Mouse (Mus musculus): Measurements from ENCODE around the gene Arxes1. TPM values are rescaled to one million over a fixed set of nuclear protein-coding genes. Genes with fewer than 3 reads are reported as not detected.
A peak's percentile ranks its signal among the peaks of the same experiment; 100 is the strongest.
"Not testable (repeated sequence)": the region's sequence is repeated elsewhere in the genome, so short reads cannot be mapped to it uniquely, and the experiment has no call there.

The Arxes1 gene
- polyA plus RNA-seq, 1 experiment from 2014 or later, result 47.3 TPM

DNA sequence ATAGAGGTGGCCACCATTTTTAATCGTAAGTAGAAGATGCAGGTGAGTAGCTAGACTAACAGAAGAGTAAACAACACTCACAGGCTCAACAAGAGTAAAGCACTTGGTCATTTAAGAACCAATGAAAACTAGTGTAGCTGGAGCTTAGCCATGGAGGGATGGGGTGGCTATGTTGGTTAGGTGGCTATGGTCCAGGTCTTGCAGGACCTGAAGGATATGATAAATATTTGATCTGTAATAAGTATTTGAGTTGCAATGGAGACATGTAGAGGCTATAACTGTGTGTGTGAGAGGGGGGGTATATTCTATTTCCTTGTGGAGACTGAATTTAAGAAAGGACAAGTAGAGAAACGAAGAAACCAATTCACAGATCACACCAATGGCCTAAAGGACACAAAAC, 18.1 kb downstream of the Arxes1 start:
- 76% methylated on average over 2 of the region's 2 CpGs for WGBS
- no peak overlapping the region for H3K9ac ChIP-seq
- H3K4me3 ChIP-seq, result no peak overlapping the region
- H3K4me2 ChIP-seq (replicated peaks), result no peak overlapping the region
- no peak for ATAC-seq (ENCODE audit: low FRiP score, low read depth)
- H3K9me3 ChIP-seq, result no peaks in the 10 kb centered on the region
- H3K27ac ChIP-seq, result no peak overlapping the region
- H3K27me3 ChIP-seq, result peaks cover 7% of the 10 kb centered on the region; the same call in 1 of the 2 replicates
- H3K36me3 ChIP-seq, result no peaks in the 10 kb centered on the region
- no peaks in the 10 kb centered on the region for H3K4me1 ChIP-seq

DNA sequence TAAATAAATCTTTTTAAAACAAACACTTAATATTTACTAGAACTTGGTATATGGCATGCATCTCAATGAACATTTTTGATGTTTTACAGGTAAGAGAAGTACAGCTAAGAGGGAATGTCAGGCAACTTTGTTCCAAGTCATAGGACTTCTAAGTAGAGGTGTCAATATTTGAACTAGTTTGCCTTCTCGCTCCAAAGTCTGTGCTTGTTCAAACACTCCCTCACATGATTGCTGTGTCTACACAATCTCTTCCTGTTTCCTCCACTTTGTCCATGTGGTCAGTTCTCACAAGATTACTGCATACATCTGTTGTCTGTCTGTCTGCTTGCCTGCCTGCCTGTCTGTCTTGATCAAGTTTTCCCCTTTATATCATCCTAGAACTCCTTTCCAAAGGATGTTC, 27.5 kb downstream of the Arxes1 start:
- no peak for ATAC-seq (ENCODE audit: low FRiP score, low read depth)
- H3K9ac ChIP-seq, result no peak overlapping the region
- H3K36me3 ChIP-seq, result no peaks in the 10 kb centered on the region
- 73% methylated on average over 1 of the region's 1 CpGs for WGBS
- H3K9me3 ChIP-seq, result no peaks in the 10 kb centered on the region
- no peak overlapping the region for H3K4me3 ChIP-seq
- peaks cover 10% of the 10 kb centered on the region; the same call in 1 of the 2 replicates for H3K27me3 ChIP-seq
- no peak overlapping the region for H3K27ac ChIP-seq
- H3K4me2 ChIP-seq (replicated peaks), result no peak overlapping the region
- no peaks in the 10 kb centered on the region for H3K4me1 ChIP-seq

DNA sequence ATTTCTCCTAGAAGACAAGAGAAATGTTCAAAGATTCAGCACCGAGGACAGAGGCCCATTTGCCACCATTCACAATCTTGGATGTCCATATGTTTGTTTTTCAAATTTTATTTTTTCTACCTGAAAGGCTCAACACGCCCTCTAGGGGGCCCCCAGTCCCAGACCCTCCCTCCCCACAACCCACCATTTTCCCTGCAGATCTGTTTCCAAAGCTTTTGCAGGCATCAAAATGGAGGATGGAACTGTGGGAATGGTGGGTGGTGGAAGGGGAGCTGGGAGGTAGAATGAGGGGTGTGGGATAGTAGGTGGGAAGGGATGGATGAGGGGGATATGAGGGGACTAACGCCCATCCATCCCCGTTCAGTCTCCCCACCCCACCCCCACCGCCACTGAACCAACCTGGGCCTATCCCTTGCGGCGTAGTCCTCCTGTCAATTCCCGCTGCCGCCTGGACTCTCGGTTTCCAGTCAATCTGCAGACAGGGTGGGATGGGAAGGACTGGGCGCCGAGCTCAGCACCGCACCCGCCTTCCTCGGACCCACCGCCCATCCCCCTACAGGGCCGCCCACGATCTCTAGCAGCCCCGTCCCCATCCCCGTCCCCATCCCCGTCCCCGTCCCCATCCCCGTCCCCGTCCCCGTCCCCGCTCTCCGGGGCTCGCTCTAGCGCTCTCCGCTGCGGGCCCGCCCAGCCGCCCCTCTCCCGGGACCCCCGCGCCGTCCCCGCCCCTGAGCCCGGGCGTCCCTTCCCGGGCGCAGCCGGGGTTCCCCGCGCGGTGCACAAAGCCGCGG, 34.2 kb downstream of the Arxes1 start:
- H3K27me3 ChIP-seq, H3K27ac ChIP-seq, H3K4me1 ChIP-seq, H3K36me3 ChIP-seq, H3K9me3 ChIP-seq: not testable (repeated sequence)
- Histone ChIP-seq H3K4me3 (peak overlapping the region; percentile 44), H3K4me2 (replicated peaks) (peak overlapping the region; percentile 57), H3K9ac (peak overlapping the region; percentile 39; the same call in 1 of the 2 replicates)
- WGBS, result 6% methylated on average over 6 of the region's 48 CpGs
- peak; percentile 68 for ATAC-seq (ENCODE audit: low FRiP score, low read depth)

DNA sequence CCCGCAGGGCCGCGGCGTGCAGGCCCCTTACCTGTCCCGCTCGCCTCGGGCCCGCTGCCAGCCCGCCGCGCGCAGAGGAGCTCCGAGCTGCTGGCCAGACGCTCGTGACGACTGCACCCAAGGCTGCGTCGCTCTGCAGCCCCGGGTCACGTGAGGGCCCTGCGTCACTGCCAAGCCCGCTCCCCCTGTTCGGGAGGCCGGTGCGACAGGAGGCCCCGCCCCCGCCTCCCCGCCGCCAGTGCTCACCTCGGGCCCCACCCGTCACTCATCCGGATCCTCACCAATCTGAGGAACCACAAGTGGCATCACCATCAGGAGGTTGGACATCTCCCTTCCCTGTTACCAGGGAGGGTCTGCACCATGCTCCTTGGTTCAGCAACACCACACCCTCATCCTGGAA, 34.9 kb downstream of the Arxes1 start, which contains the start of gene Bex2:
Gene Bex2, minus strand, starts transcription at position 217 of the 400 bp plus-strand sequence.
- not testable (repeated sequence) for H3K27ac ChIP-seq, H3K4me1 ChIP-seq, H3K27me3 ChIP-seq, H3K36me3 ChIP-seq, H3K9me3 ChIP-seq
- peak within 1 kb of the TSS; percentile 39; the same call in 1 of the 2 replicates for H3K9ac ChIP-seq
- ATAC-seq (ENCODE audit: low FRiP score, low read depth), result peak; percentile 96
- peak within 1 kb of the TSS; percentile 44 for H3K4me3 ChIP-seq
- H3K4me2 ChIP-seq (replicated peaks), result peak within 1 kb of the TSS; percentile 57
- no CpG with 5 or more reads among the region's 32 CpGs for WGBS

Other genes starting within 250 kb of the Arxes1 start
- 61.5 and 64.2 TPM in 2 replicates for gene Bhlhb9, start 235.8 kb upstream of the Arxes1 start, polyA plus RNA-seq (2015; fragmentation: Nextera tagmentation; extraction: Ambion mirVana)
- gene Gprasp2, start 194.3 kb upstream of the Arxes1 start, polyA plus RNA-seq (2015; fragmentation: Nextera tagmentation; extraction: Ambion mirVana), result 51.2 and 56.9 TPM in 2 replicates
- gene Arxes2, start 39.5 kb upstream of the Arxes1 start, polyA plus RNA-seq (2015; fragmentation: Nextera tagmentation; extraction: Ambion mirVana), result 101 and 106 TPM in 2 replicates
- 143 and 161 TPM in 2 replicates for gene Bex2, start 34.9 kb downstream of the Arxes1 start, polyA plus RNA-seq (2015; fragmentation: Nextera tagmentation; extraction: Ambion mirVana)
- not detected in 2 replicates for gene Nxf3, start 51.9 kb downstream of the Arxes1 start, polyA plus RNA-seq (2015; fragmentation: Nextera tagmentation; extraction: Ambion mirVana)
- 59.2 and 60.1 TPM in 2 replicates for gene Bex4, start 105.6 kb downstream of the Arxes1 start, polyA plus RNA-seq (2015; fragmentation: Nextera tagmentation; extraction: Ambion mirVana)
- 217 and 223 TPM in 2 replicates for gene Tceal8, start 139.0 kb downstream of the Arxes1 start, polyA plus RNA-seq (2015; fragmentation: Nextera tagmentation; extraction: Ambion mirVana)
- 13.1 and 14.0 TPM in 2 replicates for gene Tceal5, start 170.5 kb downstream of the Arxes1 start, polyA plus RNA-seq (2015; fragmentation: Nextera tagmentation; extraction: Ambion mirVana)
- gene Tceal7, start 181.4 kb downstream of the Arxes1 start, polyA plus RNA-seq (2015; fragmentation: Nextera tagmentation; extraction: Ambion mirVana), result 49.4 and 53.9 TPM in 2 replicates
- gene Bex1, start 182.1 kb downstream of the Arxes1 start, polyA plus RNA-seq (2015; fragmentation: Nextera tagmentation; extraction: Ambion mirVana), result 102 and 103 TPM in 2 replicates
- 709 and 736 TPM in 2 replicates for gene Tceal9, start 211.7 kb downstream of the Arxes1 start, polyA plus RNA-seq (2015; fragmentation: Nextera tagmentation; extraction: Ambion mirVana)
- 543 and 554 TPM in 2 replicates for gene Bex3, start 236.9 kb downstream of the Arxes1 start, polyA plus RNA-seq (2015; fragmentation: Nextera tagmentation; extraction: Ambion mirVana)